Mouse (Mus musculus): Measurements from ENCODE around the gene Grasp. TPM values are rescaled to one million over a fixed set of nuclear protein-coding genes. Genes with fewer than 3 reads are reported as not detected.

Grasp gene
- polyA plus RNA-seq (2015; fragmentation: Nextera tagmentation; extraction: Ambion mirVana) = 1.2 TPM in 2 replicates

DNA sequence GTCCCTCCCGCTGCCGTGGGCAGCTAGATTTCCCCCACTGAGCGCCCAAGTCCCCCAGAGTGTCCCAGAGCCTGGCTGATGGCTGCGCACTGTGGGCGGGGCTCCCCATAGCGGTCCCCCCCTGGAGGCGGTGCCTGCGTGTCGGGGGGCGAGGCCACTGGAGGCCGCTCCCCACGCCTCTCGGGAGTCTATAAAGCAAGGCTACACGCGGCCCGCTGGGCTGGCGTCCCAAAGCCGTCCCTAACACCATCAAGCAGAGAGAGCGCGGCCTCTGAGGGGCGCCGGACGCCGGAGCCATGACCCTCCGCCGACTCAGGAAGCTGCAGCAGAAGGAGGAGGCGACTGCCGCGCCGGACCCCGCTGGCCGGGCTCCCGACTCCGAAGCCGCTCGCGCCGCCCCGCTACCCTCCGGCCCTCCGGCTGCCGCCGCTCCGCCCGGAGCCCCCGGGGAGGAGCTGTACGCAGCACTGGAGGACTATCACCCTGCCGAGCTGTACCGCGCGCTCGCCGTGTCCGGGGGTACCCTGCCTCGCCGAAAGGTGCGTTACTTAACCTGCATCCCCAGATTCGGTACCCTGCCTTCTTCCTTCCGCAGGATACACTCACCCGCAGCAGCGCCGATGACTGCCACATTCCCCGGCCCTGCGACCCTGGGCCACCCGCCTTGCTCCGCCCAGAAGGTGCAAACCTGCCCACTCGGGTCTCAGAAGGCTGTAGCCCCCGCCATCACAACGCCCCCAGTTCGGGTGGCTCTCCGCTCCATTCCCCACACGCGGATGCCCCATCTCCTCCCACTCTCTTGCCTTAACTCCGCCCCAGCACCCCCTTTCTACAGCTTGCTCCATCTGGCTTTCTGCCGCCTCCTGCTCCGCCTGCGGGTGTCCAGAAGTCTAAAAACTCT, at the start of gene Grasp:
Grasp (plus strand) TSS at position 183 of the 901 bp plus-strand sequence.

DNA sequence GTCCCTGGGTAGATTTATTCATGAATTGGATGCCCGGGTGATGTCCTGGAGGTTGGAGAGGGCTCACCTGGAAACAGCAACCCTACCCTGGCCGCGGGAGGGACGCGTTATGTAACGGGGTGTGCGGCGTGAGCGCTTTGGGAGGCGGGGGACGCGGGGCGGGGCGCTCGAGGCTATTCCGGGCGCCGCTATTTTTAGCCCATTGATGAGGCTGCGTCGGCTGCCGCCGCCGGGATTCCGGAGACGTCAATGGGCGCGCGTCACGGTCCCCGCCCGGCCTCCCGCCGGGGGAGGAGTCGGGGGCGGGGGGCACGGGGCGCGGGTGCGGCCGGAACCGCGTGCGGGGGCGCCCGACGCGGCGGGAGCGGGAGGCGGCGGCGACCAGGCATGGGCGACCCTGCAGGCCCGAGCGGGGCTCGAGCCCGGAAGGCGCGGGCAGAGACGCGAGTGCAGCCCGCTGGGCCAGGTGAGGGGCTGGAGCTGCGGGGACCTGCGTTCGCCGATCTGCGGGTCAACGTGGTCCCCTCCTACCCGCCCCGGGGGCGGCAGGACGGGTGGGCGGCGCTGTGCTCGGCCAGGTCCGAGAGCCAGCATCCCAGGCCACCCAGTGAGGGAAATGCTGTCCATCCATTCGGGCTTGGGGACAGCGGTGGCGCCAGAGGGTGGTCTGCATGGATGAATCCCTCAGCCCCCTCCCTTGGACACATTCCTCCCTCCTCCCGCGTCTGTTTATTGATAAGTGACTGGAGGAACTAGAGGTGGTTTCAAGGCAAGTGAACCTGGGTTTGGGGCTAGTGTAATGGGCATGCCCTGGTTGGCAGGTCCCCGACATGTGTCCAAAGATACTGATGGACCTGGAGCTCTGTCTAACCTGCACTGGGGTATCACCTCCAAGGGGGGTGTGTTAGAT, 30.2 kb downstream of the Grasp start, which contains the start of gene Nr4a1:
Nr4a1 (plus strand) TSS at position 384 of the 910 bp plus-strand sequence.

Small RNAs within 50 kb of the gene (microRNA-seq; reads per million reads assigned to microRNA genes)
- gene Mir6962 = 0.93 reads per million

Other genes with a start within 250 kb of the Grasp start
- gene Gm47841, start 176.8 kb upstream of the Grasp start, polyA plus RNA-seq (2015; fragmentation: Nextera tagmentation; extraction: Ambion mirVana) = not detected in 2 replicates
- gene Fignl2, start 145.6 kb upstream of the Grasp start, polyA plus RNA-seq (2015; fragmentation: Nextera tagmentation; extraction: Ambion mirVana) = 0.12 and 0.21 TPM in 2 replicates
- not detected in 2 replicates for gene Ankrd33, start 108.4 kb upstream of the Grasp start, polyA plus RNA-seq (2015; fragmentation: Nextera tagmentation; extraction: Ambion mirVana)
- 21.8 and 22.6 TPM in 2 replicates for gene Acvrl1, start 95.7 kb upstream of the Grasp start, polyA plus RNA-seq (2015; fragmentation: Nextera tagmentation; extraction: Ambion mirVana)
- gene Acvr1b, start 50.1 kb upstream of the Grasp start, polyA plus RNA-seq (2015; fragmentation: Nextera tagmentation; extraction: Ambion mirVana) = 3.3 and 3.4 TPM in 2 replicates
- 14.3 and 20.2 TPM in 2 replicates for gene Nr4a1, start 30.1 kb downstream of the Grasp start, polyA plus RNA-seq (2015; fragmentation: Nextera tagmentation; extraction: Ambion mirVana)
- gene Atg101, start 60.1 kb downstream of the Grasp start, polyA plus RNA-seq (2015; fragmentation: Nextera tagmentation; extraction: Ambion mirVana) = 40.7 and 49.5 TPM in 2 replicates
- 5.5 and 11.7 TPM in 2 replicates for gene 6030408B16Rik, start 69.0 kb downstream of the Grasp start, polyA plus RNA-seq (2015; fragmentation: Nextera tagmentation; extraction: Ambion mirVana)
- 4.7 and 4.8 TPM in 2 replicates for gene Krt80, start 146.0 kb downstream of the Grasp start, polyA plus RNA-seq (2015; fragmentation: Nextera tagmentation; extraction: Ambion mirVana)
- gene Krt7, start 186.9 kb downstream of the Grasp start, polyA plus RNA-seq (2015; fragmentation: Nextera tagmentation; extraction: Ambion mirVana) = 659 and 724 TPM in 2 replicates
- gene Krt87, start 214.6 kb downstream of the Grasp start, polyA plus RNA-seq (2015; fragmentation: Nextera tagmentation; extraction: Ambion mirVana) = 0.05 and 0.11 TPM in 2 replicates
- gene Krt88, start 223.6 kb downstream of the Grasp start, polyA plus RNA-seq (2015; fragmentation: Nextera tagmentation; extraction: Ambion mirVana) = not detected in 2 replicates
- gene Krt81, start 239.6 kb downstream of the Grasp start, polyA plus RNA-seq (2015; fragmentation: Nextera tagmentation; extraction: Ambion mirVana) = not detected in 2 replicates
- gene Krt86, start 249.3 kb downstream of the Grasp start, polyA plus RNA-seq (2015; fragmentation: Nextera tagmentation; extraction: Ambion mirVana) = not detected in 2 replicates